15 mouse cellular contexts compared by ENCODE assay signal in genomic region chr10:50899846-50900745, GRCm38 (mm10). TPM values are rescaled to one million over a fixed set of nuclear protein-coding genes. Genes with fewer than 3 reads are reported as not detected.
A peak's percentile ranks its signal among the peaks of the same experiment; 100 is the strongest.
DNase-seq lines count a peak whose midpoint lies in the region; ATAC-seq lines count a peak whose summit lies in the region.
"Had no signal": no experiment of that assay in that cellular context is flagged by ENCODE, and none has a peak within 500 bp of the region (broad histone marks: within the 10 kb centered on the region; RNA-seq: fewer than 3 reads in every experiment).

No protein-coding gene starts in this region.

- peak overlapping the region; percentile 73; the same call in 1 of the 2 replicates for H3K27ac ChIP-seq in kidney, embryonic 14.5 days (ENCODE audit: low read depth, low read length)
- H3K27ac ChIP-seq in forebrain, embryonic 12.5 days: no peak overlapping the region; the same call in 1 of the 2 replicates
- H3K27ac ChIP-seq in midbrain, embryonic 14.5 days (replicated peaks; ENCODE audit: low read depth, low read length): 0 out of 2 replicates have a peak overlapping the region, but pooled peaks have one; percentile 41
- H3K27ac ChIP-seq: gastrocnemius, adult 2 months; heart, embryonic 13.5 days; intestine, embryonic 15.5 days; liver, embryonic 15.5 days had no signal

- H3K27me3 ChIP-seq in kidney, embryonic 14.5 days (ENCODE audit: control insufficient read depth, insufficient read depth, low read length): peaks cover 68% of the 10 kb centered on the region
- H3K27me3 ChIP-seq in forebrain, embryonic 12.5 days: peaks cover 79% of the 10 kb centered on the region
- peaks cover 82% of the 10 kb centered on the region for H3K27me3 ChIP-seq in midbrain, embryonic 14.5 days (ENCODE audit: control insufficient read depth, insufficient read depth, low read length)
- H3K27me3 ChIP-seq: CH12.LX had no signal

- no peak for DNase-seq in kidney, postnatal 14 days
- peak; percentile 33 for DNase-seq in R1 (ENCODE audit: low read depth, low spot score)
- DNase-seq in midbrain, embryonic 14.5 days: peak; percentile 51
- no peak for DNase-seq in heart, postnatal 4 days
- DNase-seq: gastrocnemius, adult 2 months had no signal

- no peaks in the 10 kb centered on the region for H3K4me1 ChIP-seq in kidney, embryonic 14.5 days (ENCODE audit: control insufficient read depth, insufficient read depth, low read length)
- H3K4me1 ChIP-seq in forebrain, embryonic 12.5 days: peaks cover 36% of the 10 kb centered on the region
- no peaks in the 10 kb centered on the region for H3K4me1 ChIP-seq in midbrain, embryonic 14.5 days (ENCODE audit: control insufficient read depth, insufficient read depth, low read length)

- ATAC-seq in kidney, embryonic 14.5 days (ENCODE audit: low FRiP score, low TSS enrichment): no peak
- no peak for ATAC-seq in forebrain, embryonic 12.5 days (ENCODE audit: low FRiP score)
- no peak for ATAC-seq in midbrain, embryonic 14.5 days (ENCODE audit: low FRiP score, low TSS enrichment)
- ATAC-seq in monocyte, adult 5-6 weeks (replicated peaks; ENCODE audit: insufficient number of reproducible peaks, low FRiP score, low TSS enrichment, poor library complexity, severe bottlenecking): no peak; the same call in 1 of the 2 replicates
- ATAC-seq: intestine, embryonic 15.5 days had no signal

- peak overlapping the region; percentile 54; the same call in 1 of the 2 replicates for H3K9ac ChIP-seq in kidney, embryonic 14.5 days (ENCODE audit: low read depth, low read length)
- H3K9ac ChIP-seq in forebrain, embryonic 12.5 days: no peak overlapping the region; the same call in 1 of the 2 replicates
- no peak overlapping the region for H3K9ac ChIP-seq in midbrain, embryonic 14.5 days (replicated peaks; ENCODE audit: low read length)
- H3K9ac ChIP-seq: heart, embryonic 13.5 days; intestine, embryonic 15.5 days; liver, embryonic 15.5 days had no signal

- WGBS in kidney, embryonic 14.5 days: 1% methylated on average over 21 of the region's 21 CpGs
- 2% methylated on average over 21 of the region's 21 CpGs for WGBS in forebrain, embryonic 12.5 days
- 2% methylated on average over 21 of the region's 21 CpGs for WGBS in midbrain, embryonic 14.5 days

- H3K9me3 ChIP-seq in kidney, embryonic 14.5 days (ENCODE audit: control insufficient read depth, low read length): no peaks in the 10 kb centered on the region
- H3K9me3 ChIP-seq in forebrain, embryonic 12.5 days: no peaks in the 10 kb centered on the region
- no peaks in the 10 kb centered on the region for H3K9me3 ChIP-seq in midbrain, embryonic 14.5 days (ENCODE audit: control insufficient read depth, low read length)
- H3K9me3 ChIP-seq: heart, embryonic 13.5 days; intestine, embryonic 15.5 days; liver, embryonic 15.5 days had no signal

- H3K36me3 ChIP-seq in kidney, embryonic 14.5 days (ENCODE audit: control insufficient read depth, insufficient read depth, low read length): no peaks in the 10 kb centered on the region
- H3K36me3 ChIP-seq in forebrain, embryonic 12.5 days (replicated peaks): no peaks in the 10 kb centered on the region
- H3K36me3 ChIP-seq in midbrain, embryonic 14.5 days (ENCODE audit: control insufficient read depth, insufficient read depth, low read length): no peaks in the 10 kb centered on the region
- H3K36me3 ChIP-seq: heart, embryonic 13.5 days; intestine, embryonic 15.5 days; liver, embryonic 15.5 days had no signal

- H3K4me3 ChIP-seq in kidney, embryonic 14.5 days (ENCODE audit: low read length): peak overlapping the region; percentile 28
- H3K4me3 ChIP-seq in forebrain, embryonic 12.5 days (replicated peaks): peak overlapping the region; percentile 26
- peak overlapping the region; percentile 7; the same call in 1 of the 2 replicates for H3K4me3 ChIP-seq in midbrain, embryonic 14.5 days (replicated peaks; ENCODE audit: low read depth, low read length)
- H3K4me3 ChIP-seq: gastrocnemius, adult 2 months; intestine, embryonic 15.5 days; liver, embryonic 15.5 days had no signal

- H3K4me2 ChIP-seq in kidney, embryonic 14.5 days (replicated peaks; ENCODE audit: low read depth, low read length): peak overlapping the region; percentile 36
- H3K4me2 ChIP-seq in forebrain, embryonic 12.5 days: peak overlapping the region; percentile 45
- no peak overlapping the region; the same call in 1 of the 2 replicates for H3K4me2 ChIP-seq in midbrain, embryonic 14.5 days (ENCODE audit: low read length)
- H3K4me2 ChIP-seq: intestine, embryonic 15.5 days; liver, embryonic 15.5 days had no signal

RNA-seq across cellular contexts. Expression of gene Sim1, which starts 5.5 kb away (rescaled TPM):
- polyA plus RNA-seq in kidney, embryonic 14.5 days (2014; fragmentation: Nextera tagmentation; extraction: Ambion mirVana): 14.7 and 17.1 TPM in 2 replicates
- polyA plus RNA-seq in forebrain, embryonic 12.5 days (2016; fragmentation: Nextera tagmentation; extraction: Ambion mirVana): 7.7 and 8.3 TPM in 2 replicates
- 0.77 and 0.91 TPM in 2 replicates for polyA plus RNA-seq in midbrain, embryonic 14.5 days (2014; fragmentation: Nextera tagmentation; extraction: Ambion mirVana)
- not detected in 3 replicates for total RNA-seq in monocyte, adult 5-6 weeks (2017)
- total RNA-seq in heart, postnatal 4 days (2021): not detected
- total RNA-seq: layer of hippocampus, postnatal 10 days; megakaryocyte, adult 5-6 weeks had no signal
- polyA plus RNA-seq: cortical plate, adult 2 months; heart, embryonic 13.5 days; intestine, embryonic 15.5 days; liver, embryonic 15.5 days had no signal

Comparison
In these comparisons a context has a peak if more than half of its experiments do, and no peak if none do; other contexts are left out.
1. DNase-seq: peak in R1 (single experiment) and midbrain, embryonic 14.5 days (single experiment); none in kidney, postnatal 14 days (single experiment) and heart, postnatal 4 days (single experiment).
2. Peak in every context shown above with its lines, with median percentiles within 50 percentile points of each other: H3K4me3 ChIP-seq.